Mouse (Mus musculus) heart, postnatal 14 days (tissue): Measurements from ENCODE around the gene Krtap10-10. TPM values are rescaled to one million over a fixed set of nuclear protein-coding genes. Genes with fewer than 3 reads are reported as not detected.

ENCODE experiments used
- DNase-seq, 2 experiments: peaks; one replicate each; pipeline ENCODE4 v3.0.0; 2021 to 2022
- intact Hi-C: fragments of 180-260 bp; cut with DNase I; formaldehyde crosslinking; loops from one replicate; pipeline ENCODE4 v1.15.1; 2025
- total RNA-seq, 2 experiments: library from RNA; stranded (reverse); gene quantifications; 2 replicates each; pipeline ENCODE4 v1.2.3; 2021

Krtap10-10 gene
- total RNA-seq, 2 experiments from 2014 or later = not detected

- intact Hi-C loops = no loop called here
- no peak for DNase-seq
These were observed 28.5 kb downstream of the Krtap10-10 start for GRCm38 (mm10) chr10:77864067-77864761.

DNA sequence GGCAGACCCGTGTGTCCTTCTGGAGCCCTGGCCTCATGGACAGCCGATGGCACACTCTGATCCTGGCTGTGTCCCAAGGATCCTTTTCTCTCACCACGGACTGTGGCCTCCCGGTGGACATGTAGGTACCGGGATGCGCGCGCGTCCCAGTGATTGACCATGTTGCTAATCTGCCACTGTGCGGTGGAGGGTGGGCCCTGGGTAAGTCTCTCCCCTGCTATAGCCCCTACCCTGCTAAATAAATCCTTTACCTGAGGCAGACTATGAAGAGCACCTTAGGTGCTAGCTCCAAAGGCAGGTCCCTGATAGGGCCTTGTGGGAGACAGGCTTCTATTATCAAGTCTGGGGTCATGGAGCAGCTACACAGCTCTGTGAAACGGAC is 29.0 kb downstream of the Krtap10-10 start:
- intact Hi-C loops = no loop called here
- no peak for DNase-seq

- intact Hi-C loops = no loop called here
These were observed 31.8 kb downstream of the Krtap10-10 start for GRCm38 (mm10) chr10:77867546-77867945.

DNA sequence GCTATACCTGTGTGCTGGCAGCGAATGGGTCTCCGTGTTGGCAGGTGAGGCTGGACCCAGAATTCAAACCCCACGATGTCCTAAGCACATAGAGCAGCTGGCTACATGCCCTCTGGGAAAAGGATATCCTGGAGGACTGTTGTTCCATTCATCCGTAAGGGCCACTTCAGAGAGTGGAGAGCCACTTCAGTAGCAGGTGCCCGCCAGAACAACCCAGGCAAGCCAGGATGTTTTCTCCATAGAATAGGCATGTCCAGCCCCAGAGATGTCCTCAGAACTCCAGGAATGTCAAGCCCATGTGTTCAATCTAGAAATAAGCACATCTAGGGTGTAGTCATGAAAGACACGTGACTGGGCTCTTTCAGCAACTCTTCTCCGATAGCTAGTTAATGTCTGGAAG is 33.9 kb downstream of the Krtap10-10 start:
- intact Hi-C loops = loop anchor here (10.0 kb wide), 1 partner anchor 165 kb away; the partner anchor contains the start of gene Gm10272
- DNase-seq = no peak

More at GRCm38 (mm10) chr10:77867546-77867945, 31.8 kb downstream of the Krtap10-10 start:
- DNase-seq = peak in 1 of 2 experiments; percentile 11

- intact Hi-C loops = loop anchor here (2.0 to 10.0 kb wide), 2 partner anchors 174 to 252 kb away; partner anchors contain the start of gene Gm10272
- DNase-seq = peak; percentile 37 to 64
These were observed 43.2 kb downstream of the Krtap10-10 start for GRCm38 (mm10) chr10:77878985-77879384.

DNA sequence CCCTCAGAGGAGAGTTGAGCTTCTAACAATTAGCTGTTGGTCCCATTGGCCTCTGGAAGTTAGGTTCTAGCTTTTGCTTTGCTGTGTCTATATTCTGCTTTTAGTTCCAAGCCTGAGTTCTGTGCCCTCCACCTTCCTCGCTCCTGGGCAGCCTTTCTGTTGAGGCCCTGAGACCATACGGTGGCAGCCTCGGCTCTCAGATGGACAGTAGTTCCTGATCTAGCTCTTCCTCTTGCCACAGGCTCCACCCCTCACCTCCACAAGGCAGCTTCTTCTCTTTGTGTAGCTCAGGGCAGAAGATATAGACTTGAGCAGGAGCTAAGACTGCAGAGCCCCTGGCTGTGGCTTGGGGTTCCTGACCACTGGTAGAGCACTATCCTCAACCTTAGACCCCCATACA is 44.6 kb downstream of the Krtap10-10 start:
- DNase-seq = no peak
- intact Hi-C loops = loop anchor here (5.0 to 10.0 kb wide), 2 partner anchors 153 to 366 kb away; partner anchors contain the start of genes Fam207a and Gm10100

- no peak for DNase-seq
- intact Hi-C loops = loop anchor here (5.0 to 10.0 kb wide), 2 partner anchors 155 to 368 kb away; partner anchors contain the start of genes Fam207a and Gm10100
These were observed 46.8 kb downstream of the Krtap10-10 start for GRCm38 (mm10) chr10:77882553-77882952.

GRCm38 (mm10) chr10:77886007-77886747 is 50.4 kb downstream of the Krtap10-10 start:
- no peak for DNase-seq
- intact Hi-C loops = loop anchor here (10.0 kb wide), 1 partner anchor 371 kb away; the partner anchor contains the start of gene Fam207a

Other genes with a start within 250 kb of the Krtap10-10 start
- gene Sumo3, start 229.8 kb upstream of the Krtap10-10 start, total RNA-seq = 10 to 100 TPM; 53.7 to 61.6 TPM
- gene Gm49325, start 229.8 kb upstream of the Krtap10-10 start, total RNA-seq = 10 to 100 TPM in 1 of 2 experiments, 1 to 10 TPM in 1; 7.6 to 12.7 TPM
- 10 to 100 TPM; 59.2 to 60.6 TPM for gene Ube2g2, start 213.7 kb upstream of the Krtap10-10 start, total RNA-seq
- gene Tspear, start 149.4 kb upstream of the Krtap10-10 start, total RNA-seq = under 1 TPM in 1 of 2 experiments, not detected in 1; 0.17 TPM
- gene Gm19402, start 145.2 kb upstream of the Krtap10-10 start, total RNA-seq = not detected
- not detected for gene Gm9508, start 138.7 kb upstream of the Krtap10-10 start, total RNA-seq
- not detected for gene Gm10272, start 129.3 kb upstream of the Krtap10-10 start, total RNA-seq
- gene Gm10024, start 124.5 kb upstream of the Krtap10-10 start, total RNA-seq = not detected
- gene Gm10142, start 120.1 kb upstream of the Krtap10-10 start, total RNA-seq = not detected
- gene Krtap12-1, start 115.3 kb upstream of the Krtap10-10 start, total RNA-seq = not detected
- not detected for gene Gm10100, start 109.5 kb upstream of the Krtap10-10 start, total RNA-seq
- gene Gm18596, start 93.3 kb upstream of the Krtap10-10 start, total RNA-seq = not detected
- gene Gm9736, start 84.6 kb upstream of the Krtap10-10 start, total RNA-seq = not detected
- gene Gm3233, start 76.3 kb upstream of the Krtap10-10 start, total RNA-seq = not detected
- not detected for gene Gm3238, start 64.6 kb upstream of the Krtap10-10 start, total RNA-seq
- gene Gm7138, start 59.0 kb upstream of the Krtap10-10 start, total RNA-seq = not detected
- not detected for gene Gm3250, start 53.4 kb upstream of the Krtap10-10 start, total RNA-seq
- not detected for gene Gm7137, start 47.7 kb upstream of the Krtap10-10 start, total RNA-seq
- gene Gm9639, start 40.9 kb upstream of the Krtap10-10 start, total RNA-seq = not detected
- not detected for gene Gm19668, start 36.8 kb upstream of the Krtap10-10 start, total RNA-seq
- gene Gm9507, start 24.1 kb upstream of the Krtap10-10 start, total RNA-seq = not detected
- gene Gm2696, start 21.3 kb upstream of the Krtap10-10 start, total RNA-seq = not detected
- gene Krtap10-4, start 8.9 kb upstream of the Krtap10-10 start, total RNA-seq = not detected
- not detected for gene Gm36176, start 10.9 kb downstream of the Krtap10-10 start, total RNA-seq
- not detected for gene Gm10318, start 16.9 kb downstream of the Krtap10-10 start, total RNA-seq
- not detected for gene Gm3285, start 26.0 kb downstream of the Krtap10-10 start, total RNA-seq
- under 1 TPM; 0.72 to 0.78 TPM for gene Lrrc3, start 66.6 kb downstream of the Krtap10-10 start, total RNA-seq
- 1 to 10 TPM in 1 of 2 experiments, under 1 TPM in 1; 0.34 to 1.5 TPM for gene Trpm2, start 134.6 kb downstream of the Krtap10-10 start, total RNA-seq
- gene 1810043G02Rik, start 142.6 kb downstream of the Krtap10-10 start, total RNA-seq = 10 to 100 TPM in 1 of 2 experiments, 1 to 10 TPM in 1; 8.1 to 10.2 TPM
- gene Pfkl, start 174.1 kb downstream of the Krtap10-10 start, total RNA-seq = 100 to 1,000 TPM; 104 to 107 TPM
- gene Dnmt3l, start 206.0 kb downstream of the Krtap10-10 start, total RNA-seq = not detected
- under 1 TPM in 1 of 2 experiments, not detected in 1; 0.12 TPM for gene Aire, start 207.7 kb downstream of the Krtap10-10 start, total RNA-seq
- 1 to 10 TPM; 5.5 to 6.0 TPM for gene Icosl, start 233.4 kb downstream of the Krtap10-10 start, total RNA-seq